Mouse (Mus musculus) bone marrow, adult 2 months (tissue): ENCODE results near the gene Fdx1. TPM values are rescaled to one million over a fixed set of nuclear protein-coding genes. Genes with fewer than 3 reads are reported as not detected.
A peak's percentile ranks its signal among the peaks of the same experiment; 100 is the strongest.

ENCODE experiments used
- H3K27ac ChIP-seq: fragments of 200-500 bp; 2 replicates; pipeline ENCODE4 v1.5.1; 2012; ENCODE audit warnings: low read depth, mild to moderate bottlenecking, control low read depth, inconsistent platforms, low read length; ENCODE audit not compliant: control insufficient read depth, poor library complexity, insufficient read depth
- H3K4me1 ChIP-seq: fragments of 200-500 bp; 2 replicates; pipeline ENCODE4 v1.6.1; 2011; ENCODE audit warnings: low read length; ENCODE audit not compliant: control insufficient read depth, insufficient read depth
- H3K4me3 ChIP-seq: fragments of 200-500 bp; replicated peaks from 2 replicates; pipeline ENCODE3; 2011; ENCODE audit warnings: mild to moderate bottlenecking, low read depth, low read length, control low read depth; ENCODE audit not compliant: control insufficient read depth
- CTCF ChIP-seq: fragments of 200-500 bp; IDR thresholded peaks from 2 replicates; pipeline ENCODE4 v1.5.1; 2011; ENCODE audit warnings: low read length, control low read depth; ENCODE audit not compliant: control insufficient read depth, insufficient read depth
- POLR2A ChIP-seq: fragments of 200-500 bp; IDR thresholded peaks from 2 replicates; pipeline ENCODE4 v1.6.1; 2011; ENCODE audit warnings: low read depth, mild to moderate bottlenecking, control low read depth, low read length, borderline replicate concordance; ENCODE audit not compliant: control insufficient read depth
- WGBS: fragments of 180-500 bp; shearing (Covaris S2); methylation state at CpG from one replicate; pipeline ENCODE4 v1.1.7; 2018; 5-methylcytosine and 5-hydroxymethylcytosine counted together
- polyA plus RNA-seq: library from polyadenylated mRNA; stranded (reverse); fragments of >200 nt; gene quantifications from 2 replicates; pipeline ENCODE4 v1.2.4, GENCODE M21; 2011; ENCODE audit warnings: low replicate concordance; ENCODE audit not compliant: missing spikeins, insufficient read depth, insufficient read length

Gene Fdx1
- polyA plus RNA-seq, 1 experiment: 6.2 TPM

DNA sequence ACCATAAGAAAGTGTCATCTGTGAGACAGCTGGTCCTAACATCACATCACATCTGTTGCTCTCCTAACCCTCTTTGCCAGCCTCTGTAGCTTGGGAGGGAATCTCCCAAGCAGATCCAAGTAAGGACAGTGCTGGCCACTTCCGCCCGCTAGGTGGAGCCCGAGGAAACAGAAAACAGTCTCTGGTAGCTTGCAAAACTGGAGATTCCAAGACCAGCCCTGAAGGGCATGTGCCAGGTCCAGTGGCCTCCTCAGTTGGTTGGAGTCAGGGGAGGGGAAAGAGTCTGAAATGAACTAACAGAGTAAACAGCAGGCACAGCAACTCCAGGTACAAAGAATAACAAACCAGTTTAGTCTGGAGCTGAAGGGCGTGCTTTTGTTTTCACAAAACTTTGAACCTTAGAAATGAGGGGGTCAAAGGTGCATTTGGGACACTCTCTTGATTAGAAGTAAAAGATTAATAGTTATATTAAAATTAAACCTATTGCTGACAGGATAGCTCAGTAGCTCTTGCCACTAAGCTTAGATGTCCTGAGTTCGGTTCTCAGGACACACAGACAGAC is 14.2 kb upstream of the Fdx1 start:
- 41% methylated on average over 5 of the region's 5 CpGs for WGBS
- Histone ChIP-seq H3K4me1 (no peaks in the 10 kb centered on the region), H3K4me3 (no peak overlapping the region), H3K27ac (no peak overlapping the region)
- no peak for TF ChIP-seq POLR2A
- peak; percentile 71 for TF ChIP-seq CTCF

DNA sequence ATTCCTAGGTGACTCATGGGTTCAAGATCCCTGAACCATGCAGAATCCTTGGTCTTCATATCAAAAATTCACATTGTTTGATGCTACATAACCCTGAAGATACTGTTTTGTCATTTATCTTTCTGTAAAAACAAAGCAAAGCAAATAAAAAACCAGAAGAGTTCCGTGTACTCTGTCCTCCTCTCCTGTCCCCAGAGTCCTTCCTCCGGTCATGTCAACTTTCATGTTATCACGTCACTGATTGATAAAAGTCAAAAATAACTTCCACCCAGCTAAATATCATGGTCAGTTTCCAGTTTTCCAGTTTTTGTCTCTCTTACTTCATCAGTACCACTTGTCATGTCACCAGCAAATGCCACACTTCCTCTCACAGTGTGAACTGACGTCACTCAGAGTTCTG is 11.5 kb upstream of the Fdx1 start:
- Histone ChIP-seq H3K4me1 (no peaks in the 10 kb centered on the region), H3K4me3 (no peak overlapping the region), H3K27ac (no peak overlapping the region)
- WGBS: 62% methylated on average over 4 of the region's 4 CpGs
- no peak for TF ChIP-seq CTCF
- no peak for TF ChIP-seq POLR2A

DNA sequence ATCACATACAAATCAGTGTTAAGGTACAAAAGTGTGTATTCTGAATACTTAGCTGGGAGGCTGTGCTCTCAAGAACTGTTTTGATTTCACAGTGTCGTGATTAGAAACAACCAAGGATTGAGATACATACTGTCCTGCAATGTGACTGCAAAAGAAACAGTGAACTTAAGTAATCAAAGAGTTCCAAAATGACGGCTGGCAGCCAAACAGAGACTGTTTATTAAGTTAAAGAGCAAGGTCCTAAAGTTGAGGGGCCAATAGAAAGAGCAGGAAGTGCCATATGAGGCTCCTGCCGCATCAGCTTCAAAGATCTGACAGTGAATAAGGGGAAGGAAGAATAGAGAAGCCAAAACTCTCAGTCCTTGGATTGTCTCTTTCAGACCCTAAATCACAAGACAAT is 10.5 kb upstream of the Fdx1 start:
- TF ChIP-seq POLR2A (no peak), CTCF (no peak)
- Histone ChIP-seq H3K4me3 (no peak overlapping the region), H3K4me1 (no peaks in the 10 kb centered on the region), H3K27ac (no peak overlapping the region)
- 40% methylated on average over 3 of the region's 3 CpGs for WGBS

- no peak overlapping the region for H3K27ac ChIP-seq
- no peak for TF ChIP-seq POLR2A
- peak; percentile 24; the same call in 1 of the 2 replicates for TF ChIP-seq CTCF
- H3K4me1 ChIP-seq: no peaks in the 10 kb centered on the region
- H3K4me3 ChIP-seq: no peak overlapping the region
These were observed 3.0 kb upstream of the Fdx1 start for GRCm38 (mm10) chr9:51966373-51966772.

GRCm38 (mm10) chr9:51964110-51964509 is 754 bp upstream of the Fdx1 start:
- TF ChIP-seq CTCF (no peak), POLR2A (no peak)
- H3K4me1 ChIP-seq: no peaks in the 10 kb centered on the region
- 81% methylated on average over 6 of the region's 6 CpGs for WGBS
- H3K4me3 ChIP-seq: no peak overlapping the region
- no peak overlapping the region for H3K27ac ChIP-seq

GRCm38 (mm10) chr9:51961190-51961909 is 2.0 kb downstream of the Fdx1 start:
- WGBS: 66% methylated on average over 6 of the region's 6 CpGs
- no peaks in the 10 kb centered on the region for H3K4me1 ChIP-seq
- H3K27ac ChIP-seq: no peak overlapping the region
- no peak overlapping the region for H3K4me3 ChIP-seq
- TF ChIP-seq POLR2A: no peak
- no peak for TF ChIP-seq CTCF

- no peak overlapping the region for H3K27ac ChIP-seq
- WGBS: 81% methylated on average over 2 of the region's 2 CpGs
- TF ChIP-seq POLR2A: no peak
- TF ChIP-seq CTCF: no peak
- no peaks in the 10 kb centered on the region for H3K4me1 ChIP-seq
- H3K4me3 ChIP-seq: no peak overlapping the region
These were observed 3.0 kb downstream of the Fdx1 start for GRCm38 (mm10) chr9:51960331-51960730.

DNA sequence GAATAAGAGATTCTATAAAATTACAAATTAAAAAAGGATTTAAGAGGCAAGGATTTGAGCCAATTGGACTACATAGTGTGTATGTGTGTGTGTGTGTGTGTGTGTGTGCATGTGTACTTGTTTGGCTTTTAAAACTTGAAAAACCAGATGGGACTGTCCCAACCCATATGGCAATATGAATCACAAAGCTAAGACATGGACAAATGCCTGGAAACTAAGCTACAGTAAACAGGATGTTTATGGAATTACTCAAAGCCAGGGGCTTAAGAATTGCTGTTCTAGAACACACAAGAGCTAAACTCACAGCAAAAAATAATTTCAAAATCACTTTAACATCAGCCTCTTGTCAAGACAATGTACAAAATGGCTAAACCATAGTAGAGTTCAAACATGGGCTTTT is 4.4 kb downstream of the Fdx1 start:
- Histone ChIP-seq H3K27ac (no peak overlapping the region), H3K4me3 (no peak overlapping the region), H3K4me1 (no peaks in the 10 kb centered on the region)
- no peak for TF ChIP-seq CTCF
- no peak for TF ChIP-seq POLR2A
